Comparison of ENCODE assay signal across 9 mouse cellular contexts in the genomic region with DNA sequence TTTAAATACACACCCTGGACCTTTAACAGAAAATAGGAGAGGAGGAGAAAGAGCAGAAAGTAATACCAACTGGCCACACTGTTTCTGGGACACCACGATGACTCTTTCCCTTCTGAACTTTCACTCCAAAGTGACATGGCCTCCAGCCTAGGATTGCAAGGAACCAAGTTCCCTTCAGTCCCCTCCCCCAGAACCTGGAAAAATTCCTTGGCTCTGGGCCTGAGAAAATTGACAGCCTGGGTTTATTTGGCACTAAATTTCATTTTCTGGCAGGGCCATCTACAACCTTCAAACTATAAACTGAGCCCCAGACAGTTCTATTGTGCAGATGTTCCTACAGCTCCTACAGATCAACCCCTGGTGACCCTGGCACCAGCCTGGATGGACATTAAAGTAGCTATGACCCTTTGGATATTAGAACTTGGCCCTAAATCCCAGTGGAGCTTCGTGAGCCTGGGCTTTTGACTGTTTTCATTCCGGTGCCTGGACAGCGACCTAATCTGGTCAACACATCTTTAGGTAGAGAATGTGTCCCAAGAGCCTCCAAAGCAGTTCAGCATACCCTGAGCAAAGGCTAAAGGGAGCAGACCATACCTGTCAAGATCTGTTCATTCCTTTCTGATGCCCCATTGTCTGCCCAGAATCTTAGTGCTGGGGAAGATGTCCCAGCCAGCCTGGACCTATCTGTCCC. TPM values are rescaled to one million over a fixed set of nuclear protein-coding genes. Genes with fewer than 3 reads are reported as not detected.
DNase-seq lines count a peak whose midpoint lies in the region; ATAC-seq and TF ChIP-seq lines count a peak whose summit lies in the region.
"Had no signal": no experiment of that assay in that cellular context is flagged by ENCODE, and none has a peak within 500 bp of the region (broad histone marks: within the 10 kb centered on the region; RNA-seq: fewer than 3 reads in every experiment).

No protein-coding gene starts in this region.

- no peaks in the 10 kb centered on the region for H3K36me3 ChIP-seq in hindbrain, embryonic 15.5 days
- H3K36me3 ChIP-seq in limb, embryonic 15.5 days: no peaks in the 10 kb centered on the region
- no peaks in the 10 kb centered on the region for H3K36me3 ChIP-seq in heart, embryonic 10.5 days

- no peak for ATAC-seq in hindbrain, embryonic 15.5 days (ENCODE audit: low FRiP score, low read depth)
- no peak for ATAC-seq in limb, embryonic 15.5 days (ENCODE audit: insufficient number of reproducible peaks, low FRiP score, low TSS enrichment, low read depth)
- no peak for ATAC-seq in cerebellum, adult (ENCODE audit: insufficient number of reproducible peaks, low FRiP score, low TSS enrichment)

- peaks cover 22% of the 10 kb centered on the region for H3K4me1 ChIP-seq in hindbrain, embryonic 15.5 days (replicated peaks)
- peaks cover 20% of the 10 kb centered on the region for H3K4me1 ChIP-seq in limb, embryonic 15.5 days
- H3K4me1 ChIP-seq in heart, embryonic 10.5 days: peaks cover 9% of the 10 kb centered on the region; the same call in 1 of the 2 replicates

- no peak overlapping the region for H3K4me2 ChIP-seq in hindbrain, embryonic 15.5 days
- H3K4me2 ChIP-seq in limb, embryonic 15.5 days: no peak overlapping the region

- peak; percentile 75 for DNase-seq in adrenal gland, postnatal 10 days
- DNase-seq in adrenal gland, adult 8-10 months: no peak
- DNase-seq in adrenal gland, postnatal 14 days: peak; percentile 74
- DNase-seq in gastrocnemius, adult 2 months: no peak
- DNase-seq in heart, embryonic 10.5 days (ENCODE audit: low spot score): no peak

- WGBS in hindbrain, embryonic 15.5 days: 36% methylated on average over 4 of the region's 4 CpGs
- 40% methylated on average over 4 of the region's 4 CpGs for WGBS in limb, embryonic 15.5 days
- 75% methylated on average over 4 of the region's 4 CpGs for WGBS in heart, embryonic 10.5 days

- intact Hi-C loops in gastrocnemius, adult 2 months (cut with DNase I): no loop called here

- H3K27me3 ChIP-seq in hindbrain, embryonic 15.5 days: no peaks in the 10 kb centered on the region
- no peaks in the 10 kb centered on the region for H3K27me3 ChIP-seq in limb, embryonic 15.5 days
- no peaks in the 10 kb centered on the region for H3K27me3 ChIP-seq in heart, embryonic 10.5 days (ENCODE audit: insufficient read depth, poor library complexity, severe bottlenecking)

- no peak for TF ChIP-seq CTCF in gastrocnemius, adult 2 months (IDR thresholded peaks at IDR 0.05)

- H3K27ac ChIP-seq in hindbrain, embryonic 15.5 days (replicated peaks): peak overlapping the region; percentile 68
- H3K27ac ChIP-seq in limb, embryonic 15.5 days: peak overlapping the region; percentile 44; the same call in 1 of the 2 replicates
- no peak overlapping the region for H3K27ac ChIP-seq in gastrocnemius, adult 2 months
- H3K27ac ChIP-seq in heart, embryonic 10.5 days: no peak overlapping the region

- no peak overlapping the region for H3K9ac ChIP-seq in hindbrain, embryonic 15.5 days
- no peak overlapping the region for H3K9ac ChIP-seq in limb, embryonic 15.5 days

- H3K9me3 ChIP-seq in hindbrain, embryonic 15.5 days: no peaks in the 10 kb centered on the region
- H3K9me3 ChIP-seq in limb, embryonic 15.5 days: no peaks in the 10 kb centered on the region
- no peaks in the 10 kb centered on the region for H3K9me3 ChIP-seq in heart, embryonic 10.5 days

- no peak overlapping the region for H3K4me3 ChIP-seq in hindbrain, embryonic 15.5 days
- H3K4me3 ChIP-seq in limb, embryonic 15.5 days: no peak overlapping the region
- H3K4me3 ChIP-seq in gastrocnemius, adult 2 months: no peak overlapping the region
- no peak overlapping the region for H3K4me3 ChIP-seq in heart, embryonic 10.5 days

RNA-seq across cellular contexts. Expression of a gene that starts 48.2 kb away (rescaled TPM):
- under 1 TPM; 0.24 to 0.48 TPM for total RNA-seq in adrenal gland, postnatal 10 days (2021)
- under 1 TPM; 0.09 to 0.65 (median 0.29) TPM for total RNA-seq in adrenal gland, adult 8-10 months (2022)
- total RNA-seq in adrenal gland, postnatal 14 days (2021): 0.26 TPM in 2 replicates
- 3.3 and 5.7 TPM in 2 replicates for polyA plus RNA-seq in hindbrain, embryonic 15.5 days (2015; fragmentation: Nextera tagmentation; extraction: Ambion mirVana)
- 0.38 and 0.47 TPM in 2 replicates for polyA plus RNA-seq in limb, embryonic 15.5 days (2015; fragmentation: Nextera tagmentation; extraction: Ambion mirVana)
- not detected for total RNA-seq in gastrocnemius, adult 2 months (2021)
- polyA plus RNA-seq in heart, embryonic 10.5 days (2016; fragmentation: Nextera tagmentation; extraction: Ambion mirVana): 0.40 and 0.67 TPM in 2 replicates
- polyA plus RNA-seq: liver, embryonic 16.5 days had no signal

Comparison
In these comparisons a context has a peak if more than half of its experiments do, and no peak if none do; other contexts are left out.
1. DNase-seq: peak in adrenal gland, postnatal 10 days (single experiment) and adrenal gland, postnatal 14 days (single experiment); none in adrenal gland, adult 8-10 months (single experiment), gastrocnemius, adult 2 months (single experiment) and heart, embryonic 10.5 days (single experiment).
2. H3K27ac ChIP-seq: peak in hindbrain, embryonic 15.5 days (single experiment) and limb, embryonic 15.5 days (single experiment); none in gastrocnemius, adult 2 months (single experiment) and heart, embryonic 10.5 days (single experiment).